Mouse (Mus musculus): ENCODE data around the gene Tcam1. TPM values are rescaled to one million over a fixed set of nuclear protein-coding genes. Genes with fewer than 3 reads are reported as not detected.

Tcam1 gene
- polyA plus RNA-seq, 2 experiments: 0.66 to 0.78 TPM

DNA sequence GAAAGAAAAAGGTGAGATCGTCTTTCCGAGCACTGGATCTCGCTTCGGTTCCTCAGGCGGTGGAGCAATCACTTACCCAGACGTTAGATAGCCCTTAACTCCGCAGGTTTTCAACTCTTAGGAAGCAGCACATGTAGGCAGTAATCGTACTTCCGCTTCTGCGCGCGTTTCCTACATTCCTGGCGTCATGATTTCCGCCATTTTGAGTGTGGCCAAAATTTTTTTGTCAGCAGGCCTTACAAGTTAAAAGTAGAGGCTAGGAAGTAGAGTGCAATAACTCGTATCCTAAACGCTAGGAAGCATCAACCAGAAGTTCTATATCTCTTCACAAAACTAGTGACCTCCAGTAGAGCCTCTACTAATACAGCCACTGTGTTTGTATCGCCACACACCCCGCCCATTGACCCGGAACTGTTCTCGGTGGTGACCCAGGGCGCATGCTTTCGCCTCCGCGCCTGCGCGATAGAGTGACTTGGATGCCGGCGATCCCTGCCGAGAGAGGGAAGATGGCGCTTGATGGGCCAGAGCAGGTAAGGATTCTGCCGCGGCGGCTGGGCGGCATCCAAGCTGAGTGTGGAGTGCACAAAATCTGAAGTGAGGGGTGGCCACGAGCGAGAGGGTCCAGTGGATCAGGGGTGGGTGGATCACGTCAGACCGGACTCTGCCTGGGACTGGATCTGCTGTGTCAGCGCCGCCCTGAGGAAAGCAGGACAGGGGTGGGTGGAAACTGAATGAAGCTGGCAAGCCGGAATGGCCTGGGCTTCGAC is 20.6 kb upstream of the Tcam1 start, which contains the start of the genes Ftsj3 and Psmc5:
Ftsj3 (minus strand) TSS at position 395 of the 767 bp plus-strand sequence.
Psmc5 (plus strand) TSS at position 470 of the 767 bp plus-strand sequence.
- no peaks in the 10 kb centered on the region for H3K9me3 ChIP-seq (ENCODE audit: control insufficient read depth, low read length)
- TF ChIP-seq POLR2A (IDR thresholded peaks at IDR 0.05; ENCODE audit: borderline replicate concordance, extremely low read depth, insufficient read depth, insufficient read length): peak; percentile 84; the same call in 1 of the 2 replicates
- H3K4me1 ChIP-seq (ENCODE audit: control insufficient read depth, insufficient read depth, low read length): peaks cover 16% of the 10 kb centered on the region
- DNase-seq (ENCODE audit: low spot score) (peak; percentile 96), ATAC-seq (ENCODE audit: low FRiP score, low read depth) (peak; percentile 96)
- H3K36me3 ChIP-seq (ENCODE audit: control insufficient read depth, insufficient read depth, low read length): peaks cover 56% of the 10 kb centered on the region
- peak within 1 kb of the TSS; percentile 80 for H3K9ac ChIP-seq (ENCODE audit: low read depth, low read length, severe bottlenecking)
- peak within 1 kb of the TSS; percentile 95 for H3K4me2 ChIP-seq (replicated peaks; ENCODE audit: low read depth, low read length, severe bottlenecking)
- peak within 1 kb of the TSS; percentile 77 for H3K27ac ChIP-seq (replicated peaks; ENCODE audit: low read depth, low read length)
- WGBS: 0% methylated on average over 42 of the region's 42 CpGs
- no peaks in the 10 kb centered on the region for H3K27me3 ChIP-seq (ENCODE audit: control insufficient read depth, insufficient read depth, low read length)
- peak within 1 kb of the TSS; percentile 89 for H3K4me3 ChIP-seq (replicated peaks; ENCODE audit: low read length)

DNA sequence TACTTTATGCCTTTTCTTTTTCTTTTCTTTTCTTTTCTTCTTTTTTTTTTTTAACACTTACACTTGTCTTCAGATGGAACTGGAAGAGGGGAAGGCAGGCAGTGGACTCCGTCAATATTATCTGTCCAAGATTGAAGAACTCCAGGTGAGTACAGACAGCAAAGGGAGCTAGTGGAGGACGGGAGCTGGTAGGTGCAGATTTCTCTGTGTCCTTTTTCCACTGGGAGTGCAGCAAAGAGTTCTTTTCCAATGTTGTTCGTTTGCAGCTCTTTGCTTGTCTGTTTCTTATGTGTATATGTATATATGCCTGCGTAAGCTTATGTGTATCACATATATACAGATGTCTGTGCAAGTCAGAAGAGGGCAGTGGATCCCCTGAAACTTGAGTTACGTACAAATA is 19.7 kb upstream of the Tcam1 start:
- Histone ChIP-seq H3K4me1 (ENCODE audit: control insufficient read depth, insufficient read depth, low read length) (peaks cover 16% of the 10 kb centered on the region), H3K27me3 (ENCODE audit: control insufficient read depth, insufficient read depth, low read length) (no peaks in the 10 kb centered on the region), H3K9ac (ENCODE audit: low read depth, low read length, severe bottlenecking) (peak overlapping the region; percentile 80), H3K36me3 (ENCODE audit: control insufficient read depth, insufficient read depth, low read length) (peaks cover 56% of the 10 kb centered on the region), H3K4me2 (replicated peaks; ENCODE audit: low read depth, low read length, severe bottlenecking) (peak overlapping the region; percentile 95), H3K9me3 (ENCODE audit: control insufficient read depth, low read length) (no peaks in the 10 kb centered on the region), H3K27ac (replicated peaks; ENCODE audit: low read depth, low read length) (no peak overlapping the region), H3K4me3 (replicated peaks; ENCODE audit: low read length) (peak overlapping the region; percentile 89)
- 70% methylated on average over 5 of the region's 5 CpGs for WGBS
- TF ChIP-seq POLR2A (IDR thresholded peaks at IDR 0.05; ENCODE audit: borderline replicate concordance, extremely low read depth, insufficient read depth, insufficient read length): no peak
- ATAC-seq (ENCODE audit: low FRiP score, low read depth) (no peak), DNase-seq (ENCODE audit: low spot score) (no peak)

DNA sequence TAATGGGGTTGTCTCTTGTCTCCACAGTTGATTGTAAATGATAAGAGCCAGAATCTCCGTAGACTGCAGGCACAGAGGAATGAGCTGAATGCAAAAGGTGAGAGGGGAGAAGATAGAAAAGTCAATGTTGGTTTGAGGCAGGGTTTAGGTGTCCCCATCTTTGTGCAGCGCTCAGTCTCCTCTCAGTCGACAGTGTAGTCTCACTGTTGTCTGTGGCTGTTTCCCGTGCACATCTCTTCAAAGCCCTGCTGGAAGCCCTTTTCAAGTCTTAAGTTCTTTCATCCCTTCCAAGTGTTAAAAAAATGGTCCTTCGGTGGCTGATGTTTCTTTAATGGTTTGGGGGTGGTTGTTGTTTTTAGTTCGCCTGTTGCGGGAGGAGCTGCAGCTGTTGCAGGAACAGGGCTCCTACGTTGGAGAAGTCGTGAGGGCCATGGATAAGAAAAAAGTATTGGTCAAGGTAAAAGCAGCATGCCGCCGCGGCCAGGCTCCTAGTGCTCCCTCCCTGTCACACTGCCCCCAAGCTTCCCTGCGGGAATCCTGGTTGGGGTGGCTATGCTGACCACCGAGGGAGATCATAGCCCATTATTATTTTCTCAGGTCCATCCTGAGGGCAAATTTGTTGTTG is 15.5 kb upstream of the Tcam1 start:
- no peak overlapping the region for H3K4me2 ChIP-seq (replicated peaks; ENCODE audit: low read depth, low read length, severe bottlenecking)
- no peak for TF ChIP-seq POLR2A (IDR thresholded peaks at IDR 0.05; ENCODE audit: borderline replicate concordance, extremely low read depth, insufficient read depth, insufficient read length)
- H3K9ac ChIP-seq (ENCODE audit: low read depth, low read length, severe bottlenecking): no peak overlapping the region
- H3K36me3 ChIP-seq (ENCODE audit: control insufficient read depth, insufficient read depth, low read length): peaks cover 75% of the 10 kb centered on the region
- 81% methylated on average over 14 of the region's 14 CpGs for WGBS
- no peaks in the 10 kb centered on the region for H3K9me3 ChIP-seq (ENCODE audit: control insufficient read depth, low read length)
- H3K27ac ChIP-seq (replicated peaks; ENCODE audit: low read depth, low read length): no peak overlapping the region
- H3K27me3 ChIP-seq (ENCODE audit: control insufficient read depth, insufficient read depth, low read length): no peaks in the 10 kb centered on the region
- DNase-seq (ENCODE audit: low spot score) (no peak), ATAC-seq (ENCODE audit: low FRiP score, low read depth) (no peak)
- H3K4me3 ChIP-seq (replicated peaks; ENCODE audit: low read length): no peak overlapping the region
- H3K4me1 ChIP-seq (ENCODE audit: control insufficient read depth, insufficient read depth, low read length): peaks cover 8% of the 10 kb centered on the region; the same call in 1 of the 2 replicates

DNA sequence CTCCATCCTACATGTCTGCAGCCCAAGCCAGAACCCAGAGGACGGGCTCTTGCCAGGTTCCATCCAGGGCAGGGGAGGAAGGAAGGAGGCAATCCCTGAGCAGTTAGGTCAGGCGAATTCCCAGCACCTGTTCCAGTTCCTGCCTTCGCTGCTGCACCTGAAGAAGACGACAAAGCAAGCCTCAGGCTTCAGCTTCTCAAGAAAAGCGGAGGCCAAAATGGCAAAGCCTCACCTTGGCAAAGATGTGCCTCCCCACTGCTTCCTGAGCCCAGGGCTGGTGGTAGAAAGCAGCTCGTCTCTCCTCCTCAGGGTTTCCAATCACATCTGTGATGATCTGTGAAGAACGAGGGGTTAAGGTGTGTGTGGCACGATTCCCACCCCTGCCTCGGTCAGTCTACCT is 12.5 kb upstream of the Tcam1 start:
- H3K4me3 ChIP-seq (replicated peaks; ENCODE audit: low read length): no peak overlapping the region
- no peaks in the 10 kb centered on the region for H3K9me3 ChIP-seq (ENCODE audit: control insufficient read depth, low read length)
- H3K9ac ChIP-seq (ENCODE audit: low read depth, low read length, severe bottlenecking): no peak overlapping the region
- H3K27ac ChIP-seq (replicated peaks; ENCODE audit: low read depth, low read length): no peak overlapping the region
- ATAC-seq (ENCODE audit: low FRiP score, low read depth): no peak
- H3K4me1 ChIP-seq (ENCODE audit: control insufficient read depth, insufficient read depth, low read length): peaks cover 24% of the 10 kb centered on the region
- H3K4me2 ChIP-seq (replicated peaks; ENCODE audit: low read depth, low read length, severe bottlenecking): no peak overlapping the region
- WGBS: 81% methylated on average over 9 of the region's 9 CpGs
- no peaks in the 10 kb centered on the region for H3K27me3 ChIP-seq (ENCODE audit: control insufficient read depth, insufficient read depth, low read length)
- peaks cover 75% of the 10 kb centered on the region for H3K36me3 ChIP-seq (ENCODE audit: control insufficient read depth, insufficient read depth, low read length)
- DNase-seq (ENCODE audit: low spot score): no peak
- no peak for TF ChIP-seq POLR2A (IDR thresholded peaks at IDR 0.05; ENCODE audit: borderline replicate concordance, extremely low read depth, insufficient read depth, insufficient read length)

DNA sequence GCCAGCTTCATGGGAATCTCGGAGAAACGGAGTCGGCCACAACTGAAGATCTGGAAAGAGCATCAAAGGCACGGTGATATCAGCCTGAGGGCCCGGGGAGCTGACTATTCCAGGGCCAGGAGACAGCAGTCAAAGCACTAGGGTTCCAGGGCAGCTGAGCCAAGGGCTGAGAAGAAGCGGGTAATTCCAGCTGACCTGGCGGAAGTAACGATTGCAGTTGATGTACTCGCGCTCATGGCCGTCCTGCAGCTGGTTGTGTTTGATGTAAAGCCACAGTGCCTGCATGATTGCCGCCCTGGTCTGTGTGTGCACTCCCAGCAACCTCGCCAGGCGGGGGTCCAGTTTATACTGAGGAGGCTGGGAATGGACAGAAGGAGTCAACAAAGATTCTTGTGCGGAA is 11.5 kb upstream of the Tcam1 start:
- Histone ChIP-seq H3K36me3 (ENCODE audit: control insufficient read depth, insufficient read depth, low read length) (peaks cover 69% of the 10 kb centered on the region), H3K9me3 (ENCODE audit: control insufficient read depth, low read length) (no peaks in the 10 kb centered on the region), H3K4me2 (replicated peaks; ENCODE audit: low read depth, low read length, severe bottlenecking) (no peak overlapping the region), H3K27ac (replicated peaks; ENCODE audit: low read depth, low read length) (no peak overlapping the region), H3K4me3 (replicated peaks; ENCODE audit: low read length) (no peak overlapping the region), H3K27me3 (ENCODE audit: control insufficient read depth, insufficient read depth, low read length) (no peaks in the 10 kb centered on the region), H3K4me1 (ENCODE audit: control insufficient read depth, insufficient read depth, low read length) (peaks cover 32% of the 10 kb centered on the region), H3K9ac (ENCODE audit: low read depth, low read length, severe bottlenecking) (no peak overlapping the region)
- WGBS: 90% methylated on average over 15 of the region's 15 CpGs
- ATAC-seq (ENCODE audit: low FRiP score, low read depth): no peak
- no peak for TF ChIP-seq POLR2A (IDR thresholded peaks at IDR 0.05; ENCODE audit: borderline replicate concordance, extremely low read depth, insufficient read depth, insufficient read length)
- DNase-seq (ENCODE audit: low spot score): no peak

Data from limb, embryonic 14.5 days (tissue).